Mouse (Mus musculus) heart, postnatal 0 days (tissue): Measurements from ENCODE around the gene Per1.

ENCODE experiments used
- CTCF ChIP-seq: IDR thresholded peaks from 2 replicates; pipeline ENCODE4 v1.5.1; 2016; ENCODE audit warnings: antibody characterized with exemption, control low read depth, low read depth
- EP300 ChIP-seq: IDR thresholded peaks from 2 replicates; pipeline ENCODE4 v1.6.1; 2016; ENCODE audit warnings: antibody characterized with exemption, low read depth

GRCm38 (mm10) chr11:69065394-69065925 lies 29.6 kb upstream of the Per1 start:
- no peak for TF ChIP-seq CTCF
- no peak for TF ChIP-seq EP300
